Mouse (Mus musculus) lung, embryonic 14.5 days (tissue): ENCODE data around the gene Tex10. TPM values are rescaled to one million over a fixed set of nuclear protein-coding genes. Genes with fewer than 3 reads are reported as not detected.
A peak's percentile ranks its signal among the peaks of the same experiment; 100 is the strongest.

Experiments
- ATAC-seq: fragments of 200-750 bp; cut with Nextera tagmentation; 2 replicates; pipeline ENCODE4 v1.8.0; 2017; ENCODE audit warnings: mild to moderate bottlenecking, moderate TSS enrichment, moderate library complexity; ENCODE audit not compliant: insufficient read depth
- DNase-seq: peaks from one replicate; pipeline ENCODE4 v3.0.0-alpha.2; 2015
- H3K27ac ChIP-seq: fragments of 300-500 bp; sonication (generic); 2 replicates; pipeline ENCODE4 v1.5.1; 2014; ENCODE audit warnings: low read depth, mild to moderate bottlenecking, moderate library complexity
- H3K27me3 ChIP-seq: fragments of 300-500 bp; sonication (generic); 2 replicates; pipeline ENCODE4 v1.6.1; 2014; ENCODE audit warnings: low read length, control low read depth; ENCODE audit not compliant: insufficient read depth
- H3K36me3 ChIP-seq: fragments of 300-500 bp; sonication (generic); 2 replicates; pipeline ENCODE4 v1.6.1; 2014; ENCODE audit warnings: control low read depth; ENCODE audit not compliant: insufficient read depth
- H3K4me1 ChIP-seq: fragments of 300-500 bp; sonication (generic); 2 replicates; pipeline ENCODE4 v1.6.1; 2014; ENCODE audit warnings: antibody characterized with exemption, control low read depth; ENCODE audit not compliant: insufficient read depth
- H3K4me2 ChIP-seq: fragments of 300-500 bp; sonication (generic); 2 replicates; pipeline ENCODE4 v1.6.1; 2014; ENCODE audit warnings: mild to moderate bottlenecking
- H3K4me3 ChIP-seq: fragments of 300-500 bp; sonication (generic); 2 replicates; pipeline ENCODE4 v1.5.1; 2014; ENCODE audit warnings: low read depth, low read length
- H3K9ac ChIP-seq: fragments of 300-500 bp; sonication (generic); 2 replicates; pipeline ENCODE4 v1.6.1; 2014
- H3K9me3 ChIP-seq: fragments of 300-500 bp; sonication (generic); 2 replicates; pipeline ENCODE4 v1.6.1; 2016; ENCODE audit warnings: low read depth, low read length, control low read depth
- CTCF ChIP-seq: IDR thresholded peaks from 2 replicates; pipeline ENCODE4 v1.5.1; 2016; ENCODE audit warnings: antibody characterized with exemption, low read depth
- WGBS: fragments of 180-500 bp; shearing (Covaris S2); extraction: QIAGEN DNeasy Blood & Tissue Kit; methylation state at CpG from one replicate; pipeline ENCODE4 v1.1.7; 2014; 5-methylcytosine and 5-hydroxymethylcytosine counted together
- polyA plus RNA-seq: library from polyadenylated mRNA; unstranded; fragments of >200 nt; fragmentation: Nextera tagmentation; extraction: Ambion mirVana; gene quantifications from 2 replicates; pipeline ENCODE4 v1.2.1, GENCODE M21; 2014

The Tex10 gene
- polyA plus RNA-seq, 1 experiment from 2014 or later, result 71.4 TPM

- ATAC-seq, result no peak
- H3K4me1 ChIP-seq, result no peaks in the 10 kb centered on the region
- no peak overlapping the region for H3K4me2 ChIP-seq
Observed at GRCm38 (mm10) chr4:48403066-48403640, 70.1 kb downstream of the Tex10 start.

GRCm38 (mm10) chr4:48396949-48397348 lies 76.3 kb downstream of the Tex10 start:
- no peak for ATAC-seq
- 92% methylated on average over 3 of the region's 3 CpGs for WGBS

More at GRCm38 (mm10) chr4:48403066-48403640, 70.1 kb downstream of the Tex10 start:
- Histone ChIP-seq H3K27me3 (no peaks in the 10 kb centered on the region), H3K27ac (no peak overlapping the region), H3K9ac (no peak overlapping the region), H3K9me3 (no peaks in the 10 kb centered on the region), H3K36me3 (no peaks in the 10 kb centered on the region), H3K4me3 (no peak overlapping the region)
- TF ChIP-seq CTCF, result no peak
- WGBS, result 67% methylated on average over 16 of the region's 16 CpGs
- DNase-seq, result no peak

GRCm38 (mm10) chr4:48382506-48382905 lies 90.8 kb downstream of the Tex10 start:
- Histone ChIP-seq H3K4me3 (no peak overlapping the region), H3K9ac (no peak overlapping the region), H3K9me3 (no peaks in the 10 kb centered on the region), H3K27ac (no peak overlapping the region), H3K36me3 (no peaks in the 10 kb centered on the region), H3K4me1 (no peaks in the 10 kb centered on the region), H3K4me2 (no peak overlapping the region), H3K27me3 (no peaks in the 10 kb centered on the region)
- TF ChIP-seq CTCF, result no peak
- no peak for ATAC-seq
- WGBS, result 77% methylated on average over 5 of the region's 5 CpGs
- DNase-seq, result no peak

More at GRCm38 (mm10) chr4:48396949-48397348, 76.3 kb downstream of the Tex10 start:
- H3K9ac ChIP-seq, result no peak overlapping the region
- no peaks in the 10 kb centered on the region for H3K36me3 ChIP-seq
- no peak overlapping the region for H3K27ac ChIP-seq
- H3K4me2 ChIP-seq, result no peak overlapping the region
- no peaks in the 10 kb centered on the region for H3K27me3 ChIP-seq
- no peaks in the 10 kb centered on the region for H3K9me3 ChIP-seq
- H3K4me1 ChIP-seq, result no peaks in the 10 kb centered on the region
- TF ChIP-seq CTCF, result no peak
- no peak for DNase-seq
- H3K4me3 ChIP-seq, result no peak overlapping the region

- no peaks in the 10 kb centered on the region for H3K27me3 ChIP-seq
- no peak overlapping the region for H3K9ac ChIP-seq
- no peaks in the 10 kb centered on the region for H3K9me3 ChIP-seq
- 0% methylated on average over 2 of the region's 2 CpGs for WGBS
- no peak overlapping the region for H3K27ac ChIP-seq
- TF ChIP-seq CTCF, result peak; percentile 73
- no peak overlapping the region for H3K4me3 ChIP-seq
- ATAC-seq (no peak), DNase-seq (peak; percentile 95)
- H3K4me2 ChIP-seq, result no peak overlapping the region
- H3K4me1 ChIP-seq, result no peaks in the 10 kb centered on the region
- no peaks in the 10 kb centered on the region for H3K36me3 ChIP-seq
Observed at GRCm38 (mm10) chr4:48380940-48381339, 92.3 kb downstream of the Tex10 start.

Other genes with a start within 250 kb of the Tex10 start
- 72.2 and 81.2 TPM in 2 replicates for gene Erp44, start 193.9 kb downstream of the Tex10 start, polyA plus RNA-seq
- gene Invs, start 193.7 kb downstream of the Tex10 start, polyA plus RNA-seq, result 8.8 and 9.6 TPM in 2 replicates
- gene Msantd3, start 66.5 kb upstream of the Tex10 start, polyA plus RNA-seq, result 34.1 and 34.9 TPM in 2 replicates
- 77.7 and 84.0 TPM in 2 replicates for gene Tmeff1, start 111.7 kb upstream of the Tex10 start, polyA plus RNA-seq
- 0.91 and 1.6 TPM in 2 replicates for gene Cavin4, start 190.1 kb upstream of the Tex10 start, polyA plus RNA-seq